Mouse (Mus musculus) MEL (cell line): ENCODE results near the gene Gm21988.

Experiments used
- CHD2 ChIP-seq: IDR thresholded peaks from 2 replicates; pipeline ENCODE4 v1.6.1; 2011; ENCODE audit warnings: low read length, improper control_type of control experiment
- CTCF ChIP-seq, 3 experiments: IDR thresholded peaks in 2 of 3; conservative IDR thresholded peaks in 1 of 3; 2 replicates each; pipeline ENCODE4 v1.5.1; 2011 to 2012; ENCODE audit warnings: low read length in 3 of 3, low read depth in 2 of 3, mild to moderate bottlenecking in 2 of 3, improper control_type of control experiment in 1 of 3, inconsistent platforms in 1 of 3, mixed read lengths in 1 of 3, moderate library complexity in 1 of 3; ENCODE audit not compliant: control insufficient read depth in 1 of 3, insufficient read depth in 1 of 3, poor library complexity in 1 of 3, severe bottlenecking in 1 of 3
- ELF1 ChIP-seq: IDR thresholded peaks from 2 replicates; pipeline ENCODE4 v1.6.1; 2014; ENCODE audit warnings: low read depth, mild to moderate bottlenecking, inconsistent platforms, low read length, improper control_type of control experiment, moderate library complexity
- EP300 ChIP-seq, 2 experiments: IDR thresholded peaks; 2 replicates each; pipeline ENCODE4 v1.6.1; 2011; ENCODE audit warnings: improper control_type of control experiment in 2 of 2, low read length in 2 of 2, low read depth in 1 of 2, mild to moderate bottlenecking in 1 of 2
- GABPA ChIP-seq: IDR thresholded peaks from 2 replicates; pipeline ENCODE4 v1.6.1; 2012; ENCODE audit warnings: low read depth, mild to moderate bottlenecking, inconsistent platforms, low read length, improper control_type of control experiment, moderate library complexity
- HCFC1 ChIP-seq: IDR thresholded peaks from 2 replicates; pipeline ENCODE4 v1.6.1; 2012; ENCODE audit warnings: low read depth, mild to moderate bottlenecking, inconsistent platforms, low read length, improper control_type of control experiment, moderate library complexity
- JUND ChIP-seq: IDR thresholded peaks from 2 replicates; pipeline ENCODE4 v1.6.1; 2011; ENCODE audit warnings: low read depth, mild to moderate bottlenecking, improper control_type of control experiment, low read length
- KAT2A ChIP-seq: conservative IDR thresholded peaks from 2 replicates; pipeline ENCODE4 v1.6.1; 2012; ENCODE audit warnings: low read depth, low read length, improper control_type of control experiment, inconsistent platforms
- POLR2A ChIP-seq, 2 experiments: IDR thresholded peaks; 2 replicates each; pipeline ENCODE4 v1.6.1; 2011 to 2012; ENCODE audit warnings: low read length in 2 of 2, mild to moderate bottlenecking in 2 of 2, control low read depth in 1 of 2, improper control_type of control experiment in 1 of 2, low read depth in 1 of 2, moderate library complexity in 1 of 2; ENCODE audit not compliant: control insufficient read depth in 1 of 2, insufficient read depth in 1 of 2, poor library complexity in 1 of 2
- POLR2AphosphoS2 ChIP-seq: IDR thresholded peaks from 2 replicates; pipeline ENCODE4 v1.6.1; 2011; ENCODE audit warnings: low read length, improper control_type of control experiment
- RAD21 ChIP-seq: IDR thresholded peaks from 2 replicates; pipeline ENCODE4 v1.6.1; 2011; ENCODE audit warnings: mild to moderate bottlenecking, low read depth, low read length, improper control_type of control experiment
- TAL1 ChIP-seq: IDR thresholded peaks from 2 replicates; pipeline ENCODE4 v1.6.1; 2012; ENCODE audit warnings: mild to moderate bottlenecking, inconsistent platforms, low read length, moderate library complexity, mixed read lengths
- TBP ChIP-seq: IDR thresholded peaks from 2 replicates; pipeline ENCODE4 v1.8.0; 2011; ENCODE audit warnings: low read depth, low read length, improper control_type of control experiment
- USF1 ChIP-seq: IDR thresholded peaks from 2 replicates; pipeline ENCODE4 v1.6.1; 2014; ENCODE audit warnings: low read depth, mild to moderate bottlenecking, inconsistent platforms, low read length, improper control_type of control experiment, moderate library complexity

GRCm38 (mm10) chr11:70212423-70212822, 27.2 kb downstream of the Gm21988 start, which contains the start of gene Slc16a11:
- no peak for TF ChIP-seq TAL1
- no peak for TF ChIP-seq POLR2A (IDR thresholded peaks at IDR 0.05; ENCODE audit: control insufficient read depth in 1 of 2, insufficient read depth in 1 of 2, low read depth in 1 of 2, low read length in 2 of 2, poor library complexity in 1 of 2)
- TF ChIP-seq TBP: no peak
- no peak for TF ChIP-seq KAT2A
- no peak for TF ChIP-seq RAD21
- TF ChIP-seq CTCF (IDR thresholded peaks at IDR 0.05 in 2 of 3, conservative IDR thresholded peaks at IDR 0.05 in 1 of 3; ENCODE audit: control insufficient read depth in 1 of 3, insufficient read depth in 1 of 3, low read depth in 2 of 3, low read length in 3 of 3, poor library complexity in 1 of 3, severe bottlenecking in 1 of 3): no peak
- no peak for TF ChIP-seq USF1
- TF ChIP-seq GABPA: no peak
- no peak for TF ChIP-seq EP300 (IDR thresholded peaks at IDR 0.05; ENCODE audit: low read depth in 1 of 2, low read length in 2 of 2)
- TF ChIP-seq ELF1: no peak
- no peak for TF ChIP-seq CHD2
- no peak for TF ChIP-seq JUND
- no peak for TF ChIP-seq POLR2AphosphoS2
- no peak for TF ChIP-seq HCFC1
